Mouse (Mus musculus): ENCODE results near the gene Chsy1. TPM values are rescaled to one million over a fixed set of nuclear protein-coding genes. Genes with fewer than 3 reads are reported as not detected.
A peak's percentile ranks its signal among the peaks of the same experiment; 100 is the strongest.

Gene Chsy1
- polyA plus RNA-seq, 1 experiment from 2014 or later: 10.1 TPM

GRCm38 (mm10) chr7:66124551-66124968, 15.2 kb downstream of the Chsy1 start:
- H3K9ac ChIP-seq: no peak overlapping the region
- no peak overlapping the region for H3K27ac ChIP-seq
- peaks cover 40% of the 10 kb centered on the region for H3K4me1 ChIP-seq (replicated peaks)
- H3K27me3 ChIP-seq: no peaks in the 10 kb centered on the region
- no peak overlapping the region for H3K4me2 ChIP-seq
- H3K9me3 ChIP-seq (replicated peaks): no peaks in the 10 kb centered on the region
- DNase-seq (no peak), ATAC-seq (ENCODE audit: low read depth) (no peak)
- WGBS (ENCODE audit: insufficient replicate concordance): 79% methylated on average over 11 of the region's 11 CpGs
- peaks cover 46% of the 10 kb centered on the region for H3K36me3 ChIP-seq
- no peak overlapping the region for H3K4me3 ChIP-seq (replicated peaks)

- Histone ChIP-seq H3K27ac (no peak overlapping the region), H3K27me3 (no peaks in the 10 kb centered on the region), H3K4me2 (no peak overlapping the region), H3K9ac (no peak overlapping the region), H3K9me3 (replicated peaks) (no peaks in the 10 kb centered on the region), H3K4me3 (replicated peaks) (no peak overlapping the region), H3K36me3 (peaks cover 51% of the 10 kb centered on the region), H3K4me1 (replicated peaks) (peaks cover 32% of the 10 kb centered on the region)
- no peak for DNase-seq
- no peak for ATAC-seq (ENCODE audit: low read depth)
- WGBS (ENCODE audit: insufficient replicate concordance): 76% methylated on average over 14 of the region's 14 CpGs
Observed at GRCm38 (mm10) chr7:66125368-66125767, 16.1 kb downstream of the Chsy1 start.

DNA sequence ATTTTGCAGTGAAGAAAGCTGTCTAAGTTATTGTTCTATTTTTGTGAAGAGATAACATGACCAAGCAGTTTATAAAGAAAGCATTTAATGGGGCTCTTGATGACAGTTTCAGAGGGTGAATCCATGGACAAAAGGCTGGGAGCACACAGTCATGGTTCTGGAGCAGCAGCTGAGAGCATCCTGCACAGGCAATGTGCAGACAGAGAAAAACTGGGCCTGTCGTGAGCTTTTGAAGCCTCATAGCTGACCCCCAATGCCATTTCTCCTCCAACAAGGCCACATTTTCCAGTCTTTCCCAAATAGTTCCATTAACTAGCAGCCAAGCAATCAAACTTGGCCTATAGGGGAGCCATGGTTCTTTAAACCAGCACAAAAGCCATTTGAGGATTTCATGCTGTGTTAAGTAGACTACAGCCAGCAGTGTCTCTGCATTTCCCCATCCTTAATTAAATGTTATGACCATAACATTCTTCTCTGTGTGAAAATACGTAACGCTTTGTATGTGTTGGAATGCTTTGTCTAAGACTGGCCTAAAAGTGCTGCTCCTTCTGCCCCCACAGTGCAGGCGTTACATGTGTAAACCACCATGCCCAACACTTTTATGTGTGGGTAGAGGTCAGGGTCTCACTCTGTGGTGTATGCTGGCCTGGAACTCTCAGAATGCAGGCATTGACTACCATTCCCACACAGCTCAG, 18.8 kb downstream of the Chsy1 start:
- Histone ChIP-seq H3K27ac (no peak overlapping the region), H3K9me3 (replicated peaks) (no peaks in the 10 kb centered on the region), H3K4me3 (replicated peaks) (no peak overlapping the region), H3K36me3 (peaks cover 69% of the 10 kb centered on the region), H3K4me2 (no peak overlapping the region), H3K27me3 (no peaks in the 10 kb centered on the region), H3K4me1 (replicated peaks) (peaks cover 26% of the 10 kb centered on the region), H3K9ac (no peak overlapping the region)
- 84% methylated on average over 4 of the region's 4 CpGs for WGBS (ENCODE audit: insufficient replicate concordance)
- ATAC-seq (ENCODE audit: low read depth) (no peak), DNase-seq (no peak)

GRCm38 (mm10) chr7:66128857-66129256, 19.5 kb downstream of the Chsy1 start:
- Histone ChIP-seq H3K9ac (no peak overlapping the region), H3K4me2 (no peak overlapping the region), H3K4me3 (replicated peaks) (no peak overlapping the region), H3K27ac (no peak overlapping the region), H3K27me3 (no peaks in the 10 kb centered on the region), H3K4me1 (replicated peaks) (peaks cover 26% of the 10 kb centered on the region), H3K36me3 (peaks cover 69% of the 10 kb centered on the region), H3K9me3 (replicated peaks) (no peaks in the 10 kb centered on the region)
- DNase-seq: no peak
- 46% methylated on average over 3 of the region's 3 CpGs for WGBS (ENCODE audit: insufficient replicate concordance)
- no peak for ATAC-seq (ENCODE audit: low read depth)

GRCm38 (mm10) chr7:66130296-66130695, 21.0 kb downstream of the Chsy1 start:
- no peak overlapping the region for H3K9ac ChIP-seq
- WGBS (ENCODE audit: insufficient replicate concordance): 86% methylated on average over 2 of the region's 2 CpGs
- DNase-seq (no peak), ATAC-seq (ENCODE audit: low read depth) (no peak)
- H3K4me3 ChIP-seq (replicated peaks): no peak overlapping the region
- H3K27me3 ChIP-seq: no peaks in the 10 kb centered on the region
- peaks cover 58% of the 10 kb centered on the region for H3K36me3 ChIP-seq
- H3K9me3 ChIP-seq (replicated peaks): no peaks in the 10 kb centered on the region
- no peak overlapping the region for H3K27ac ChIP-seq
- peaks cover 31% of the 10 kb centered on the region for H3K4me1 ChIP-seq (replicated peaks)
- no peak overlapping the region for H3K4me2 ChIP-seq

GRCm38 (mm10) chr7:66131776-66132421, 22.6 kb downstream of the Chsy1 start:
- Histone ChIP-seq H3K9ac (no peak overlapping the region), H3K4me3 (replicated peaks) (no peak overlapping the region), H3K9me3 (replicated peaks) (no peaks in the 10 kb centered on the region), H3K36me3 (peaks cover 42% of the 10 kb centered on the region), H3K27ac (no peak overlapping the region), H3K4me1 (replicated peaks) (peaks cover 47% of the 10 kb centered on the region), H3K4me2 (no peak overlapping the region), H3K27me3 (no peaks in the 10 kb centered on the region)
- no peak for ATAC-seq (ENCODE audit: low read depth)
- DNase-seq: no peak
- 82% methylated on average over 4 of the region's 4 CpGs for WGBS (ENCODE audit: insufficient replicate concordance)

DNA sequence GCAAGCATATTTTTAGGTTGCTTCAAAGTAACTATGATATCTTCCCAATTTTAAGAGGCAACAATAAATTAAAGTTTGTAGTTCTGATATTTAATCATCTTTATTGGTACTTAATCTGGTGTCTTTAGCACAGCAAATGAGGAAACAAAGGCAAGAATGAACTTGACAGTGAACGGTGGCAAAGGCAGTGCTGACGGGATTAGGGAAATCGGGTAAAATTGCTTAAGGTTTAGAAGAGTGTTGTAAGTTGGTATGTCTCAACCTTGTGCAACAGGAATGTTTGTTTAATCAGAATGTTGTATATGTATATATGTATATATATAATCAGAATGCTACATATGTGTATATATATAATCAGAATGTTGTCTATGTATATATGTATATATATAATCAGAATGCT, 24.8 kb downstream of the Chsy1 start:
- WGBS (ENCODE audit: insufficient replicate concordance): 87% methylated on average over 3 of the region's 3 CpGs
- ATAC-seq (ENCODE audit: low read depth): no peak

GRCm38 (mm10) chr7:66135644-66136043, 26.3 kb downstream of the Chsy1 start:
- Histone ChIP-seq H3K4me1 (replicated peaks) (peaks cover 78% of the 10 kb centered on the region), H3K27ac (peak overlapping the region; percentile 66), H3K27me3 (no peaks in the 10 kb centered on the region)

More for the DNA sequence above, 24.8 kb downstream of the Chsy1 start:
- Histone ChIP-seq H3K36me3 (peaks cover 28% of the 10 kb centered on the region), H3K4me3 (replicated peaks) (no peak overlapping the region), H3K4me1 (replicated peaks) (peaks cover 69% of the 10 kb centered on the region), H3K4me2 (no peak overlapping the region), H3K27ac (no peak overlapping the region), H3K9me3 (replicated peaks) (no peaks in the 10 kb centered on the region), H3K27me3 (no peaks in the 10 kb centered on the region), H3K9ac (no peak overlapping the region)
- DNase-seq: no peak

DNA sequence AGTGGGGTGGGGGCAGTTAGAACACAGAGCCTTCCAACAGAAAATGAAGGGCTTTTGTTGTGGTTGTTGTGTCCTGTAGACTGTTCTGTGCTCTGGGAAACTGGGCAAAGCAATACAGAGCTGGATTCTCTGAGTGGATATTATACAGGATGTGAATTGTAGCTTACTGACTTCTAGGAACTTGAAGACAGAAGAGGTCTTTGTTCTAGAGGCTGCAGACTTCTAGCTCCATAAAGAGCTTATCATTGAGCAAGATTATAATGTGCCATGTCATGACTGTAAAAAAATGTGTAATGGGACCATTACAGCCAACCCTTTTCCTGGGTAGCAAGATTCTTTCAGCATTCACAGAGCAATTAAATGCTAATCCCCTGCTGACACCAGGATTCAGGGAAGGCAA, 26.9 kb downstream of the Chsy1 start:
- peak overlapping the region; percentile 66 for H3K27ac ChIP-seq
- no peaks in the 10 kb centered on the region for H3K27me3 ChIP-seq
- no peak overlapping the region for H3K4me3 ChIP-seq (replicated peaks)
- peak; percentile 37; the same call in 1 of the 2 replicates for ATAC-seq (ENCODE audit: low read depth)
- peaks cover 75% of the 10 kb centered on the region for H3K4me1 ChIP-seq (replicated peaks)
- 0 out of 2 replicates have a peak overlapping the region, but pooled peaks have one; percentile 13 for H3K4me2 ChIP-seq
- H3K36me3 ChIP-seq: peaks cover 25% of the 10 kb centered on the region
- no peak overlapping the region for H3K9ac ChIP-seq
- no peak for DNase-seq
- H3K9me3 ChIP-seq (replicated peaks): no peaks in the 10 kb centered on the region

More at GRCm38 (mm10) chr7:66135644-66136043, 26.3 kb downstream of the Chsy1 start:
- Histone ChIP-seq H3K4me3 (replicated peaks) (no peak overlapping the region), H3K4me2 (0 out of 2 replicates have a peak overlapping the region, but pooled peaks have one; percentile 13), H3K9me3 (replicated peaks) (no peaks in the 10 kb centered on the region), H3K9ac (no peak overlapping the region), H3K36me3 (peaks cover 29% of the 10 kb centered on the region)
- 82% methylated on average over 3 of the region's 3 CpGs for WGBS (ENCODE audit: insufficient replicate concordance)
- ATAC-seq (ENCODE audit: low read depth) (no peak), DNase-seq (no peak)

DNA sequence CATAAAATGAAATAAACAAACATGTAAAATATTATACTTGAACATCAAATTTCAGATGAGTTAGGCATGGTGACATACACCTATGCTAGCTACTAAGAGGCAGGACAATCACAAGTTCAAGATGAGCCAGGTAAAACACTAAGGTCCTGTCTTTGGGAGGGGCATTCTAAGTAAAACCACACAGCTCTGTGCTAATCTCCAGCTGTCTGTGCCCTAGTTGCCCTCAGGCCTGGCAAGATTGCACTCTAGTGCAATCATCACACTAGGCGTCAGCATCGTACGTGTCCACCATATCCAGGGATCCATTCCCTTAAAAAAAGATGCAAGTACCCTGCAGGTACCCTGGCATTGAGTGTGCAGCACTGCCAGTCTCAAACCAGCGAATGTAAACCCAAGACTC, 28.0 kb downstream of the Chsy1 start:
- no peak for DNase-seq
- ATAC-seq (ENCODE audit: low read depth): peak; percentile 56
- H3K27me3 ChIP-seq: no peaks in the 10 kb centered on the region
- peaks cover 65% of the 10 kb centered on the region for H3K4me1 ChIP-seq (replicated peaks)
- no peak overlapping the region for H3K4me3 ChIP-seq (replicated peaks)
- H3K9ac ChIP-seq: no peak overlapping the region; the same call in 1 of the 2 replicates
- H3K36me3 ChIP-seq: peaks cover 14% of the 10 kb centered on the region
- 50% methylated on average over 4 of the region's 4 CpGs for WGBS (ENCODE audit: insufficient replicate concordance)
- peak overlapping the region; percentile 21; the same call in 1 of the 2 replicates for H3K27ac ChIP-seq
- H3K4me2 ChIP-seq: no peak overlapping the region
- no peaks in the 10 kb centered on the region for H3K9me3 ChIP-seq (replicated peaks)

- no peak overlapping the region for H3K27ac ChIP-seq
- peaks cover 68% of the 10 kb centered on the region for H3K4me1 ChIP-seq (replicated peaks)
- H3K4me3 ChIP-seq (replicated peaks): no peak overlapping the region
- no peak overlapping the region for H3K4me2 ChIP-seq
- H3K9me3 ChIP-seq (replicated peaks): no peaks in the 10 kb centered on the region
- no peak overlapping the region for H3K9ac ChIP-seq
- ATAC-seq (ENCODE audit: low read depth) (no peak), DNase-seq (no peak)
- WGBS (ENCODE audit: insufficient replicate concordance): 63% methylated on average over 4 of the region's 4 CpGs
- H3K36me3 ChIP-seq: peaks cover 19% of the 10 kb centered on the region
- no peaks in the 10 kb centered on the region for H3K27me3 ChIP-seq
Observed at GRCm38 (mm10) chr7:66138301-66138700, 29.0 kb downstream of the Chsy1 start.
